Mouse (Mus musculus) left cerebral cortex, adult 9 months (tissue): Measurements from ENCODE around the gene Fgf8.

Experiments
- DNase-seq, 2 experiments: peaks; one replicate each; pipeline ENCODE4 v3.0.0; 2022; ENCODE audit warnings: low spot score in 2 of 2

The Fgf8 gene

GRCm38 (mm10) chr19:45730042-45730441 is 12.7 kb downstream of the Fgf8 start:
- DNase-seq, result no peak

GRCm38 (mm10) chr19:45727231-45727630 is 15.5 kb downstream of the Fgf8 start:
- no peak for DNase-seq

GRCm38 (mm10) chr19:45725677-45726277 is 16.9 kb downstream of the Fgf8 start:
- no peak for DNase-seq

- DNase-seq, result no peak
Observed at GRCm38 (mm10) chr19:45722188-45722587, 20.5 kb downstream of the Fgf8 start.

GRCm38 (mm10) chr19:45718286-45718685 is 24.4 kb downstream of the Fgf8 start:
- no peak for DNase-seq

- DNase-seq, result peak in 1 of 2 experiments; percentile 46
Observed at GRCm38 (mm10) chr19:45717493-45718220, 25.1 kb downstream of the Fgf8 start.

GRCm38 (mm10) chr19:45708704-45709103 is 34.0 kb downstream of the Fgf8 start:
- DNase-seq, result no peak

GRCm38 (mm10) chr19:45696281-45696600 is 46.5 kb downstream of the Fgf8 start:
- DNase-seq, result no peak

- DNase-seq, result no peak
Observed at GRCm38 (mm10) chr19:45695496-45696280, 47.0 kb downstream of the Fgf8 start.

GRCm38 (mm10) chr19:45694056-45694455 is 48.7 kb downstream of the Fgf8 start:
- DNase-seq, result no peak

- peak; percentile 4 to 40 for DNase-seq
Observed at GRCm38 (mm10) chr19:45692211-45692610, 50.5 kb downstream of the Fgf8 start.

GRCm38 (mm10) chr19:45691001-45691535 is 51.6 kb downstream of the Fgf8 start:
- no peak for DNase-seq

- DNase-seq, result no peak
Observed at GRCm38 (mm10) chr19:45687001-45687400, 55.7 kb downstream of the Fgf8 start.
